Mouse (Mus musculus) subcutaneous adipose tissue, adult 2 months (tissue): ENCODE measurements around the gene Fam151b. TPM values are rescaled to one million over a fixed set of nuclear protein-coding genes. Genes with fewer than 3 reads are reported as not detected.

ENCODE experiments used
- polyA plus RNA-seq: library from polyadenylated mRNA; depleted of rRNA; stranded (reverse); fragments of >200 nt; gene quantifications from 2 replicates; pipeline ENCODE4 v1.2.3, GENCODE M21; 2012; ENCODE audit warnings: low replicate concordance; rRNA removed

Fam151b gene
- 3.4 and 5.3 TPM in 2 replicates for polyA plus RNA-seq

GRCm38 (mm10) chr13:92483852-92484463 is at the start of gene Fam151b:
Fam151b (minus strand) TSS chr13:92484015.

GRCm38 (mm10) chr13:92530721-92531211 is 47.0 kb upstream of the Fam151b start, which contains the start of gene Zfyve16:
Zfyve16 (minus strand) TSS chr13:92530868.

DNA sequence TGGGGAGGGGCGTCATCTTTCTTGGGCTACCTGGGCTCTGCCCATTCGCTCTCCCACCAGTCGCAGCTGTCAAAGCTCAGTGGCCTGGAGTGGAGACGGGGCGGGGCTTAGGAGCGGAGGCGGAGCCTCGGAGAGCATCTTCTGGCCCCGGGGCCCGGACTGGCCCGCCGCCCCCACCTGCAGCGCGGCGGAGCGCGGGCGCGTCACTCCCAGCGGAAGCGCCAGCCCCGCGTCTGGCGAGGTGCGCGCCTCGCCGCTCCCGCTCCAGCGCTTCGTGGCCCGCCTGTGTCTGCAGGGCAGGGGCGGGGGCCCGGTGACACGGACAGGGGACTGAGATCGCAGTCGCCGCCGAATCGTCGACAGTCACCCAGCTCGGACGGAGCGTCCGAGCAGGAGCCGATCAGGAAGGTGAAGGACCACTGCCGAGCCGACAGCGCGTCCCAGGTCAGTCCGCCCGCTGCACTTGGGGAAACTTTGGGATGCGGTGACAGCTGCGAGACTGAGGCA is 58.0 kb downstream of the Fam151b start, which contains the start of gene Ankrd34b:
Gene Ankrd34b, plus strand, starts transcription at position 139 of the 507 bp plus-strand sequence.

Other genes starting within 250 kb of the Fam151b start
- gene Gm20379, start 178.0 kb downstream of the Fam151b start, polyA plus RNA-seq: not detected in 2 replicates
- gene Dhfr, start 129.3 kb downstream of the Fam151b start, polyA plus RNA-seq: 0.92 and 1.2 TPM in 2 replicates
- gene Msh3, start 129.0 kb downstream of the Fam151b start, polyA plus RNA-seq: 4.8 and 5.5 TPM in 2 replicates
- gene Ankrd34b, start 58.1 kb downstream of the Fam151b start, polyA plus RNA-seq: not detected in 2 replicates
- 5.7 and 7.0 TPM in 2 replicates for gene Zfyve16, start 46.9 kb upstream of the Fam151b start, polyA plus RNA-seq
- not detected in 2 replicates for gene Spz1, start 92.2 kb upstream of the Fam151b start, polyA plus RNA-seq
- 10.2 and 31.3 TPM in 2 replicates for gene Serinc5, start 127.1 kb upstream of the Fam151b start, polyA plus RNA-seq